Mouse (Mus musculus): Measurements from ENCODE around the gene Rdh9.
A peak's percentile ranks its signal among the peaks of the same experiment; 100 is the strongest.
"Not testable (repeated sequence)": the region's sequence is repeated elsewhere in the genome, so short reads cannot be mapped to it uniquely, and the experiment has no call there.

Gene Rdh9

GRCm38 (mm10) chr10:127759181-127760110 lies 16.7 kb upstream of the Rdh9 start, which contains the start of the genes Rdh1 and Rdh16f1:
TSS of gene Rdh1 (plus strand) at chr10:127759721.
TSS of gene Rdh16f1 (plus strand) at chr10:127759787.
- DNase-seq (ENCODE audit: low spot score) = no peak

GRCm38 (mm10) chr10:127762926-127763325 lies 13.3 kb upstream of the Rdh9 start:
- DNase-seq (ENCODE audit: low spot score) = not testable (repeated sequence)

GRCm38 (mm10) chr10:127763914-127764680 lies 12.1 kb upstream of the Rdh9 start:
- DNase-seq (ENCODE audit: low spot score) = no peak

- DNase-seq (ENCODE audit: low spot score) = no peak
Measured at GRCm38 (mm10) chr10:127766564-127766963, 9.6 kb upstream of the Rdh9 start.

- not testable (repeated sequence) for DNase-seq (ENCODE audit: low spot score)
Measured at GRCm38 (mm10) chr10:127782321-127782720, 6.1 kb downstream of the Rdh9 start.

GRCm38 (mm10) chr10:127785411-127785810 lies 9.2 kb downstream of the Rdh9 start:
- DNase-seq (ENCODE audit: low spot score) = not testable (repeated sequence)

- DNase-seq (ENCODE audit: low spot score) = no peak
Measured at GRCm38 (mm10) chr10:127799295-127799694, 23.1 kb downstream of the Rdh9 start.

GRCm38 (mm10) chr10:127800891-127801290 lies 24.7 kb downstream of the Rdh9 start, which contains the start of gene Rdh16:
TSS of gene Rdh16 (plus strand) at chr10:127801152.
- DNase-seq (ENCODE audit: low spot score) = no peak

GRCm38 (mm10) chr10:127801612-127802011 lies 25.4 kb downstream of the Rdh9 start:
- DNase-seq (ENCODE audit: low spot score) = no peak

- no peak for DNase-seq (ENCODE audit: low spot score)
Measured at GRCm38 (mm10) chr10:127802236-127802635, 26.1 kb downstream of the Rdh9 start.

- no peak for DNase-seq (ENCODE audit: low spot score)
Measured at GRCm38 (mm10) chr10:127804416-127804815, 28.2 kb downstream of the Rdh9 start.

GRCm38 (mm10) chr10:127815888-127816287 lies 39.7 kb downstream of the Rdh9 start:
- no peak for DNase-seq (ENCODE audit: low spot score)

GRCm38 (mm10) chr10:127817268-127817910 lies 41.2 kb downstream of the Rdh9 start:
- not testable (repeated sequence) for DNase-seq (ENCODE audit: low spot score)

GRCm38 (mm10) chr10:127821806-127822205 lies 45.6 kb downstream of the Rdh9 start:
- DNase-seq (ENCODE audit: low spot score) = not testable (repeated sequence)

- peak; percentile 4 for DNase-seq (ENCODE audit: low spot score)
Measured at GRCm38 (mm10) chr10:127825386-127825785, 49.2 kb downstream of the Rdh9 start.

- DNase-seq (ENCODE audit: low spot score) = no peak
Measured at GRCm38 (mm10) chr10:127829121-127829520, 52.9 kb downstream of the Rdh9 start.

GRCm38 (mm10) chr10:127834186-127834585 lies 58.0 kb downstream of the Rdh9 start:
- DNase-seq (ENCODE audit: low spot score) = not testable (repeated sequence)

GRCm38 (mm10) chr10:127835292-127835691 lies 59.1 kb downstream of the Rdh9 start:
- DNase-seq (ENCODE audit: low spot score) = no peak

- DNase-seq (ENCODE audit: low spot score) = not testable (repeated sequence)
Measured at GRCm38 (mm10) chr10:127837793-127838192, 61.6 kb downstream of the Rdh9 start.

GRCm38 (mm10) chr10:127838539-127838938 lies 62.4 kb downstream of the Rdh9 start:
- no peak for DNase-seq (ENCODE audit: low spot score)

- DNase-seq (ENCODE audit: low spot score) = no peak
Measured at GRCm38 (mm10) chr10:127840776-127841175, 64.6 kb downstream of the Rdh9 start.
